Mouse (Mus musculus) left cerebral cortex, adult 2 months (tissue): Measurements from ENCODE around the gene Ifi44. TPM values are rescaled to one million over a fixed set of nuclear protein-coding genes. Genes with fewer than 3 reads are reported as not detected.

Experiments used
- DNase-seq, 2 experiments: peaks; one replicate each; pipeline ENCODE4 v3.0.0; 2021 to 2022; ENCODE audit warnings: low spot score in 2 of 2, mixed read lengths in 1 of 2; ENCODE audit errors: extremely low spot score in 1 of 2
- H3K27ac ChIP-seq: fragments of 200-600 bp; 2 replicates; pipeline ENCODE4 v1.8.1; 2022
- H3K4me3 ChIP-seq: fragments of 200-600 bp; 2 replicates; pipeline ENCODE4 v1.8.1; 2022
- CTCF ChIP-seq: fragments of 200-600 bp; IDR thresholded peaks from 2 replicates; pipeline ENCODE4 v1.8.1; 2022; ENCODE audit warnings: antibody characterized with exemption, mild to moderate bottlenecking, moderate library complexity
- intact Hi-C: fragments of 180-260 bp; cut with DNase I; formaldehyde crosslinking; loops from one replicate; pipeline ENCODE4 v1.15.1; 2025
- long read RNA-seq, 2 experiments: library from polyadenylated mRNA; stranded (forward); transcript quantifications; one replicate each; pipeline ENCODE4 v2.0.0; 2021; ENCODE audit warnings: borderline mapping rate in 2 of 2
- total RNA-seq, 2 experiments: library from RNA; stranded (reverse); gene quantifications; 2 replicates each; pipeline ENCODE4 v1.2.3; 2021

The Ifi44 gene
- total RNA-seq: not detected
- long read RNA-seq, experiment 1: 0 reads
- long read RNA-seq, experiment 2: 0 reads

- no peak for TF ChIP-seq CTCF
- Histone ChIP-seq H3K27ac (no peak within 1 kb of the TSS), H3K4me3 (no peak within 1 kb of the TSS)
- DNase-seq: no peak
- intact Hi-C loops: no loop called here
These were observed at the start of gene Ifi44 for GRCm38 (mm10) chr3:151749737-151750136. Gene Ifi44 (minus strand): TSS chr3:151749960.

- DNase-seq: no peak
- TF ChIP-seq CTCF: no peak
- intact Hi-C loops: no loop called here
- no peak overlapping the region for H3K4me3 ChIP-seq
- H3K27ac ChIP-seq: no peak overlapping the region
These were observed 38.9 kb upstream of the Ifi44 start for GRCm38 (mm10) chr3:151788622-151789021.

GRCm38 (mm10) chr3:151775089-151775488 is 25.3 kb upstream of the Ifi44 start:
- intact Hi-C loops: loop anchor here (2.0 kb wide), 1 partner anchor 292 kb away; no protein-coding TSS in a partner anchor
- no peak overlapping the region for H3K4me3 ChIP-seq
- TF ChIP-seq CTCF: peak; percentile 77
- peak; percentile 28 to 38 for DNase-seq
- no peak overlapping the region for H3K27ac ChIP-seq

GRCm38 (mm10) chr3:151771074-151771473 is 21.3 kb upstream of the Ifi44 start:
- peak; percentile 40 to 57 for DNase-seq
- intact Hi-C loops: loop anchor here (1.0 kb wide), 1 partner anchor 55 kb away; no protein-coding TSS in a partner anchor
- H3K27ac ChIP-seq: no peak overlapping the region
- no peak overlapping the region for H3K4me3 ChIP-seq
- TF ChIP-seq CTCF: peak; percentile 88

- intact Hi-C loops: no loop called here
- H3K27ac ChIP-seq: no peak overlapping the region
These were observed 1.2 kb downstream of the Ifi44 start for GRCm38 (mm10) chr3:151748514-151748913.

GRCm38 (mm10) chr3:151746058-151746457 is 3.7 kb downstream of the Ifi44 start:
- no peak for DNase-seq
- H3K27ac ChIP-seq: no peak overlapping the region
- TF ChIP-seq CTCF: no peak
- H3K4me3 ChIP-seq: no peak overlapping the region
- intact Hi-C loops: no loop called here

More at GRCm38 (mm10) chr3:151748514-151748913, 1.2 kb downstream of the Ifi44 start:
- no peak overlapping the region for H3K4me3 ChIP-seq
- TF ChIP-seq CTCF: no peak
- no peak for DNase-seq

GRCm38 (mm10) chr3:151742223-151742622 is 7.5 kb downstream of the Ifi44 start:
- no peak overlapping the region for H3K27ac ChIP-seq
- intact Hi-C loops: no loop called here
- no peak for TF ChIP-seq CTCF
- H3K4me3 ChIP-seq: no peak overlapping the region
- DNase-seq: no peak

- Histone ChIP-seq H3K4me3 (no peak overlapping the region), H3K27ac (no peak overlapping the region)
- no peak for DNase-seq
- intact Hi-C loops: loop anchor here (1.0 to 2.0 kb wide), 2 partner anchors 55 to 373 kb away; no protein-coding TSS in a partner anchor
- TF ChIP-seq CTCF: peak; percentile 84
These were observed 33.5 kb downstream of the Ifi44 start for GRCm38 (mm10) chr3:151716246-151716645.

- no peak overlapping the region for H3K27ac ChIP-seq
- TF ChIP-seq CTCF: no peak; the same call in none of the 2 replicates
- H3K4me3 ChIP-seq: no peak overlapping the region
- no peak for DNase-seq
- intact Hi-C loops: no loop called here
These were observed 42.4 kb downstream of the Ifi44 start for GRCm38 (mm10) chr3:151707335-151707734.

Other genes starting within 250 kb of the Ifi44 start
- gene Ifi44l, start 12.9 kb upstream of the Ifi44 start, total RNA-seq: not detected
- 1 to 10 TPM in 1 of 2 experiments, under 1 TPM in 1; 0.82 to 1.5 TPM for gene Ptgfr, start 87.7 kb upstream of the Ifi44 start, total RNA-seq